Mouse (Mus musculus) forebrain, embryonic 11.5 days (tissue): ENCODE results near the gene Elovl7. TPM values are rescaled to one million over a fixed set of nuclear protein-coding genes. Genes with fewer than 3 reads are reported as not detected.

Experiments
- ATAC-seq: fragments of 200-750 bp; cut with Nextera tagmentation; replicated peaks from 2 replicates; pipeline ENCODE4 v1.8.0; 2017; ENCODE audit warnings: moderate TSS enrichment; ENCODE audit not compliant: low FRiP score
- DNase-seq: peaks from one replicate; pipeline ENCODE4 v3.0.0-alpha.2; 2017; ENCODE audit warnings: low spot score
- H3K27ac ChIP-seq: fragments of 300-500 bp; sonication (generic); 2 replicates; pipeline ENCODE4 v1.5.1; 2014; ENCODE audit warnings: low read depth, low read length
- H3K27me3 ChIP-seq: fragments of 300-500 bp; sonication (generic); 2 replicates; pipeline ENCODE4 v1.6.1; 2014; ENCODE audit warnings: mild to moderate bottlenecking, low read length, mixed read lengths; ENCODE audit not compliant: control insufficient read depth, insufficient read depth
- H3K36me3 ChIP-seq: fragments of 300-500 bp; sonication (generic); 2 replicates; pipeline ENCODE4 v1.6.1; 2014; ENCODE audit warnings: mild to moderate bottlenecking, low read length, moderate library complexity, mixed read lengths; ENCODE audit not compliant: control insufficient read depth, insufficient read depth
- H3K4me1 ChIP-seq: fragments of 300-500 bp; sonication (generic); replicated peaks from 2 replicates; pipeline ENCODE4 v1.6.1; 2014; ENCODE audit warnings: low read length, mixed read lengths; ENCODE audit not compliant: control insufficient read depth, insufficient read depth
- H3K4me2 ChIP-seq: fragments of 300-500 bp; sonication (generic); 2 replicates; pipeline ENCODE4 v1.6.1; 2014; ENCODE audit warnings: low read depth, mild to moderate bottlenecking, low read length, moderate library complexity, mixed read lengths; ENCODE audit not compliant: severe bottlenecking
- H3K4me3 ChIP-seq: fragments of 300-500 bp; sonication (generic); 2 replicates; pipeline ENCODE4 v1.5.1; 2014; ENCODE audit warnings: low read depth, low read length
- H3K9ac ChIP-seq: fragments of 300-500 bp; sonication (generic); 2 replicates; pipeline ENCODE4 v1.6.1; 2014; ENCODE audit warnings: low read length
- H3K9me3 ChIP-seq: fragments of 300-500 bp; sonication (generic); 2 replicates; pipeline ENCODE4 v1.6.1; 2016; ENCODE audit warnings: low read length, mixed read lengths; ENCODE audit not compliant: control insufficient read depth
- WGBS: fragments of 180-500 bp; shearing (Covaris S2); extraction: QIAGEN DNeasy Blood & Tissue Kit; methylation state at CpG from one replicate; pipeline ENCODE4 v1.1.7; 2014; 5-methylcytosine and 5-hydroxymethylcytosine counted together
- polyA plus RNA-seq: library from polyadenylated mRNA; unstranded; fragments of >200 nt; fragmentation: Nextera tagmentation; extraction: Ambion mirVana; gene quantifications from 2 replicates; pipeline ENCODE4 v1.2.1, GENCODE M21; 2014

The Elovl7 gene
- polyA plus RNA-seq, 1 experiment from 2014 or later, result 1.4 TPM

GRCm38 (mm10) chr13:108191074-108191720 is 23.0 kb upstream of the Elovl7 start:
- no peaks in the 10 kb centered on the region for H3K9me3 ChIP-seq

DNA sequence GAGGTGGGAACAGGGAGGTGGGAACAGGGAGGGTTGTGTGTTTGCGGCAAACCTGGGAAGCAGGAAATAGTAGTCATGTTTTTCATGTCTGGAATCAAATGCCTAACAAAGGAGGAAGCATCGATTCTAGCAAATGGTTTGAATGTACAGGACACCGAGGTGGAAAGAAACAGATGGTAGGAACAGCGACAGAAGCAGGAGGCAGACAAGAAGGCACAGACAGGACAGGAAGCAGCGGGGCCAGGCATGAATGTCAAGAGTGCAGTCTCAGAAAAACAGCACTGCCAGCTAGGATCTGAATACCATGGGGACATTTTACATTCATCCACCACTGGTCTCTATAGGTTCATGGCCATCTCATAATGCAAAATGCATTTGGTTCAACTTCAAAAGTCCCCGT is 18.7 kb upstream of the Elovl7 start:
- Histone ChIP-seq H3K4me3 (no peak overlapping the region), H3K9ac (no peak overlapping the region), H3K27me3 (no peaks in the 10 kb centered on the region), H3K27ac (no peak overlapping the region), H3K9me3 (no peaks in the 10 kb centered on the region), H3K4me1 (no peaks in the 10 kb centered on the region), H3K36me3 (peaks cover 3% of the 10 kb centered on the region), H3K4me2 (no peak overlapping the region)
- no peak for DNase-seq
- whole genome bisulfite sequencing, result 89% methylated on average over 6 of the region's 6 CpGs
- no peak for ATAC-seq

More at GRCm38 (mm10) chr13:108191074-108191720, 23.0 kb upstream of the Elovl7 start:
- Histone ChIP-seq H3K27ac (no peak overlapping the region), H3K4me1 (no peaks in the 10 kb centered on the region), H3K36me3 (peaks cover 3% of the 10 kb centered on the region), H3K27me3 (no peaks in the 10 kb centered on the region), H3K4me2 (no peak overlapping the region), H3K4me3 (no peak overlapping the region), H3K9ac (no peak overlapping the region)
- ATAC-seq (no peak), DNase-seq (peak; percentile 62)
- WGBS, result 65% methylated on average over 11 of the region's 11 CpGs

- DNase-seq (no peak), ATAC-seq (no peak)
- no peaks in the 10 kb centered on the region for H3K36me3 ChIP-seq
- H3K27me3 ChIP-seq, result no peaks in the 10 kb centered on the region
- H3K4me1 ChIP-seq, result no peaks in the 10 kb centered on the region
- H3K4me2 ChIP-seq, result no peak overlapping the region
- H3K4me3 ChIP-seq, result no peak overlapping the region
- H3K27ac ChIP-seq, result no peak overlapping the region
- WGBS, result 91% methylated on average over 3 of the region's 3 CpGs
- no peak overlapping the region for H3K9ac ChIP-seq
- H3K9me3 ChIP-seq, result no peaks in the 10 kb centered on the region
Measured at GRCm38 (mm10) chr13:108204857-108205256, 9.3 kb upstream of the Elovl7 start.

DNA sequence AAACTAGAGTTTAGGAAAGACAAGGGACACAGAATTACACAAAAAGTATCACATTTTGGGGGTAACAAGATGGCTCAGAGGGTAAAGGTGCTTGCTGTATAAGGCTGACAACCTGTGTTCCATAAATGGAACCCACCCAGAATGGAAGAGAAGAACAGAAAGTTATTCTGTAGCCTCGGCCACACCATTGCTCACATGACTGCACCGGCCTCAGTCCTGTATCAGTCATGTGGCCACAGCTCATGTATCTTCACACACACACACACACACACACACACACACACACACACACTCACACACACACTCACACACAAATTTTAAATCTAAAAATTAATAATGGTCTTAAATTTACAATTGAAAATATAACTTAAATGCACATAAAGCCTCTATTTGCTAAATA is 6.8 kb upstream of the Elovl7 start:
- H3K9me3 ChIP-seq, result no peaks in the 10 kb centered on the region
- H3K27ac ChIP-seq, result no peak overlapping the region
- no peaks in the 10 kb centered on the region for H3K36me3 ChIP-seq
- no peak overlapping the region for H3K4me3 ChIP-seq
- no peak overlapping the region for H3K4me2 ChIP-seq
- H3K27me3 ChIP-seq, result no peaks in the 10 kb centered on the region
- 87% methylated on average over 2 of the region's 2 CpGs for WGBS
- ATAC-seq, result no peak
- no peaks in the 10 kb centered on the region for H3K4me1 ChIP-seq
- DNase-seq, result no peak
- H3K9ac ChIP-seq, result no peak overlapping the region

DNA sequence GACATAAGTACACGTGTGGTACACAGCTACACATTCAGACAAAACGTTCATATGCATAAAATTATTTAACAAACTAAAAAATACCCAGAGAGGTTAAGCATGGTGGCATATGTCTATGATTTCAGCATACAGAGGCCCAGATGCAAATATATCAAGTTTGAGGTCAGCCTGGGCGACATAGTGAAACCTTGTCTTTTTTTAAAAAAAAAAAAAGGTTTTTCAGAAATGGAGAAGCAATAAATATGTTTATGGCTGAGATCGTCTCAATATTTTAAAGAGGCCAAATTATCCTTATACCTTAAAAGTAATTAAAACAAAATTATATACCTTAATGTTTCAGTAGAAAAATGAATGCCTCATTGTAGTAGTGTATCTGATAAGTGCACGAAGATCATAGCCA is 6.1 kb upstream of the Elovl7 start:
- Histone ChIP-seq H3K27me3 (peaks cover under 1% of the 10 kb centered on the region; the same call in 1 of the 2 replicates), H3K27ac (no peak overlapping the region), H3K4me2 (no peak overlapping the region), H3K9me3 (no peaks in the 10 kb centered on the region), H3K4me3 (no peak overlapping the region), H3K9ac (no peak overlapping the region), H3K36me3 (no peaks in the 10 kb centered on the region), H3K4me1 (no peaks in the 10 kb centered on the region)
- WGBS, result 74% methylated on average over 5 of the region's 5 CpGs
- DNase-seq (no peak), ATAC-seq (no peak)

- Histone ChIP-seq H3K4me2 (no peak overlapping the region), H3K4me1 (no peaks in the 10 kb centered on the region), H3K36me3 (no peaks in the 10 kb centered on the region), H3K27ac (no peak overlapping the region), H3K9ac (no peak overlapping the region), H3K4me3 (no peak overlapping the region), H3K27me3 (peaks cover 21% of the 10 kb centered on the region; the same call in 1 of the 2 replicates), H3K9me3 (no peaks in the 10 kb centered on the region)
- ATAC-seq (no peak), DNase-seq (no peak)
- 91% methylated on average over 8 of the region's 8 CpGs for WGBS
Measured at GRCm38 (mm10) chr13:108210960-108211359, 3.2 kb upstream of the Elovl7 start.

GRCm38 (mm10) chr13:108212397-108213018 is 1.7 kb upstream of the Elovl7 start:
- Histone ChIP-seq H3K4me3 (no peak overlapping the region), H3K4me2 (no peak overlapping the region), H3K27ac (no peak overlapping the region), H3K36me3 (no peaks in the 10 kb centered on the region), H3K4me1 (no peaks in the 10 kb centered on the region), H3K9me3 (no peaks in the 10 kb centered on the region), H3K27me3 (peaks cover 25% of the 10 kb centered on the region; the same call in 1 of the 2 replicates), H3K9ac (no peak overlapping the region)
- 49% methylated on average over 5 of the region's 5 CpGs for WGBS
- no peak for DNase-seq
- no peak for ATAC-seq

GRCm38 (mm10) chr13:108214485-108215107 is 392 bp downstream of the Elovl7 start:
- Histone ChIP-seq H3K9me3 (no peaks in the 10 kb centered on the region), H3K27ac (no peak overlapping the region), H3K36me3 (no peaks in the 10 kb centered on the region), H3K4me1 (no peaks in the 10 kb centered on the region), H3K9ac (peak overlapping the region; percentile 65), H3K4me2 (peak overlapping the region; percentile 100), H3K4me3 (peak overlapping the region; percentile 69), H3K27me3 (peaks cover 25% of the 10 kb centered on the region; the same call in 1 of the 2 replicates)
- DNase-seq (peak; percentile 71), ATAC-seq (peak; percentile 75)
- WGBS, result under 1% methylated on average over 48 of the region's 50 CpGs
